Mouse (Mus musculus): ENCODE data around the gene Atp6v0d1.
A peak's percentile ranks its signal among the peaks of the same experiment; 100 is the strongest.

DNA sequence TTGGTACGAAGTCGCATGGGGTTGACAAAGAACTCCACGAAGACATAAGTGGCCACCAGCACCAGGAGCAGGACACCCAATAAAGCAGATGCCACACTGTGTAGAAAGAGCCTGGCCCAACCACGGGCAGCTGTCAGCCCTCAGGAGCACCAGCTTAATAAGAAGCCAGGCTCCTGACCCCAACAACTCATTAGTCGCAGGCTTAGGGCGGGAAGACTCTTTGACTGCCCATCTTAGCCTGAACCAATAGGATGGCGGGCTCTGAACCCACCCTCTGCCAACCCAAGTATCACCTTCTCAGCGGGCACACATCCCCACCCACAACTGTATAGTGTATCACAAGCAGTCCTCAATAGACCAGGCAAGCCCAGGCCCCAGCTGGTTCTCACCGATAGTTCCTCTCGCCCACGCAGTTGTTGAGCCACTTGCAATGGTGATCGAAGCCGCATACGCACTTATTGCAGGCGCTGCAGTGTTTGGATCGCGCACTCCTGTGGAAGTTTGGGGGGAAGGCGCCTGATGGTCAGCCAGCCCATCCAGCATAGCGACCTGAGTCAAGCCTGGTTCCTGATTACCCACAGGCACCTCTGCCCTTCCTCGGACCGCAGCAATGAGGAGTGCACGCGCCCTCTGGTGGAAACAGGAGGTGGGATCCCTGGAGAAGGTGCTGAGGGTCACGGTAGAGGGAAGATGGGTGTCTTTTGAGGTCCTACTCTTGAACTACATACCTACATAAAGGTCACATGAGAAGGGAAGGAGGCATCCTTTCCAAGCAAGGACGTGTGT is 89.0 kb downstream of the Atp6v0d1 start:
- TF ChIP-seq CTCF (IDR thresholded peaks at IDR 0.05; ENCODE audit: insufficient read depth, low read depth, low read length) (peak; percentile 73), POLR2A (IDR thresholded peaks at IDR 0.05; ENCODE audit: insufficient read depth, low read depth, low read length) (no peak)

Data from olfactory bulb, adult 2 months (tissue).